Mouse (Mus musculus): Measurements from ENCODE around the gene Tbcb. TPM values are rescaled to one million over a fixed set of nuclear protein-coding genes. Genes with fewer than 3 reads are reported as not detected.

Gene Tbcb
- polyA plus RNA-seq, 1 experiment from 2014 or later: 190 TPM

DNA sequence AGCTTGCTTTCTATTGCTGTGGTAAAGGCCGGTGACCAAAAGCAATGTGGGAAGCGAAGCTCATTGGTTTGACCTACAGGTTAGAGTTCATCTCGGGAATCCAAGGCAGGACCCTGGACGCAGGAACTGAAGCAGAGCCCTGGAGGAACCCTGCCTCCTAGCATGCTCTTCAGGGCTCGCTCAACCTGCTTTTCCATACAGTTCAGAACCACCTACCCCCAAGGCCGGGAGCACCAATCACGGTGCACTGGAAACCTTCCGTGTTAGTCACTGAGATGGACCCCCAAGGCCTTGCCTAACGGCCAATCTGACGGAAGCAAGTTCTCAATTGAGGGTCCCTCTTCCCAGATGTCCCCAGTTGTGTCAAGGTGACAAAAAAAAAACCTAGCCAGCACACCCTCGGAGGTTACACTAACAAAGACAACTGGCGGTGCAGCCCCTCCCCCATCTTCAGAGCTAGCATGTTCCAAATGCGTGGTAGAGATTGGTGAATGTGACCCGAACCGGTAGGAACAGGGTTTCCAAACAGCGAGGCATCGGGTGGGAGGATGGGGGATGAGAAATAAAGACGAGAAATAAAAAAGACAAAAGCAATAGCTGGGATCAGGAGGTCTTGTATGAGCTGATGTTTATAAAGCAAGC, 32.5 kb downstream of the Tbcb start:
- no peak overlapping the region for H3K27ac ChIP-seq
- no peak for ATAC-seq (replicated peaks; ENCODE audit: low FRiP score)
- no peak overlapping the region for H3K4me3 ChIP-seq (replicated peaks)
- 74% methylated on average over 18 of the region's 18 CpGs for WGBS
- no peaks in the 10 kb centered on the region for H3K9me3 ChIP-seq (replicated peaks)
- no peak overlapping the region for H3K9ac ChIP-seq
- H3K4me2 ChIP-seq: no peak overlapping the region
- H3K36me3 ChIP-seq: no peaks in the 10 kb centered on the region
- no peaks in the 10 kb centered on the region for H3K27me3 ChIP-seq
- peaks cover 41% of the 10 kb centered on the region for H3K4me1 ChIP-seq

DNA sequence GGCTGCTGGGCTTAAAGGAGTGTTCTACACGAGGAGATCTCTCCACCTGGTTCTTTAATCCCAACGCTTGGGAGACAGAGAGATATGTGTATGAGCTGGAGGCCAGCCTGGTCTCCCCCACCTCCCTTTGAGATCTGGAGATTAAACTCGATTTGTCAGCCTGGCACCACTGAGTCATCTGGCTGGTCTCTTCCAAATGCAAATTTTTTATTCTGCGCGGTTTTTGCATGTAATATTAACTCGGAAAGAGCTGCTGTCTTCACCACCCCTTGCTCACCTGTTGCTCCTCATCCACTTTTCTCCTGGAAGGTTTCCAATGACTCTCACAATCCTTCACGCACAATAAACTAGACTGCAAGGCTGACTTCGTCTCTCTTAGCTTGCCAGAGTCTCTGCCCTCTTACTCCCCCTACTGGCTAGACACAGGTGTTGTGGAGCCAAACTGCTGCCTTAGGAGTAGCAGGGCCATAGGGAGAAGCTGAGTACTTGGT, 33.5 kb downstream of the Tbcb start, which contains the start of gene Capns1:
Gene Capns1 (minus strand): TSS at position 331 of the 491 bp plus-strand sequence.
- H3K4me1 ChIP-seq: peaks cover 43% of the 10 kb centered on the region
- ATAC-seq (replicated peaks; ENCODE audit: low FRiP score): 0 out of 2 replicates have a peak, but pooled peaks have one; percentile 41
- WGBS: 8% methylated on average over 8 of the region's 8 CpGs
- peak within 1 kb of the TSS; percentile 11; the same call in 1 of the 2 replicates for H3K4me3 ChIP-seq (replicated peaks)
- no peaks in the 10 kb centered on the region for H3K36me3 ChIP-seq
- no peak within 1 kb of the TSS for H3K9ac ChIP-seq
- H3K9me3 ChIP-seq (replicated peaks): no peaks in the 10 kb centered on the region
- H3K4me2 ChIP-seq: peak within 1 kb of the TSS; percentile 35
- H3K27ac ChIP-seq: peak within 1 kb of the TSS; percentile 84
- no peaks in the 10 kb centered on the region for H3K27me3 ChIP-seq

DNA sequence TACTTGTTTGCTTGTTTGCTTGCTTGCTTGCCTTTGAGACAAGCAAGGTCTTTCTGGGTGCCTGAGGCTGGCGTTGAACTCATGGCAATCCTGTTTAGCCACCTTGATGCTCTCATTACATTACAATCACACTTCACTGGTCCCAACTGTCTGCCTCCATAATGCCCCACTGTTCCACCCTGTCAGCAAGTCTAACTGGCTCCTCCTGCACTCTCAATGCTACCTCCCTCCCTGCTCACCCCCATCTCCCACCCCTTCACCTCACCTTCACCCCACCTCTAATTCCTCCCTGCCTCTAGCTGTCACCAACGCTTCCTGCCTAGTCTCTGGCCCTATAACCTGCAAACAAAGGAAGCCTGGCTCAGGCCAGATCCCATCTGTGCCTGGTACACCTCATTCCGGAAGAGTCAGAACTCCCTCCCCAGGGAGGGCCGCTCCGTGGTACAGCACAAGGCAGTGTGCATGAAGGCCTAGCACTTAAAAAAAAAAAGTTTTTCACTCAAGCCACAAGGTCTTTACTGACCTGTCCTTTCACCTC, 34.4 kb downstream of the Tbcb start:
- Histone ChIP-seq H3K36me3 (peaks cover under 1% of the 10 kb centered on the region; the same call in 1 of the 2 replicates), H3K9ac (no peak overlapping the region), H3K4me1 (peaks cover 52% of the 10 kb centered on the region), H3K4me3 (replicated peaks) (no peak overlapping the region), H3K4me2 (no peak overlapping the region), H3K27ac (peak overlapping the region; percentile 84), H3K27me3 (no peaks in the 10 kb centered on the region), H3K9me3 (replicated peaks) (no peaks in the 10 kb centered on the region)
- 53% methylated on average over 5 of the region's 5 CpGs for WGBS
- no peak for ATAC-seq (replicated peaks; ENCODE audit: low FRiP score)

DNA sequence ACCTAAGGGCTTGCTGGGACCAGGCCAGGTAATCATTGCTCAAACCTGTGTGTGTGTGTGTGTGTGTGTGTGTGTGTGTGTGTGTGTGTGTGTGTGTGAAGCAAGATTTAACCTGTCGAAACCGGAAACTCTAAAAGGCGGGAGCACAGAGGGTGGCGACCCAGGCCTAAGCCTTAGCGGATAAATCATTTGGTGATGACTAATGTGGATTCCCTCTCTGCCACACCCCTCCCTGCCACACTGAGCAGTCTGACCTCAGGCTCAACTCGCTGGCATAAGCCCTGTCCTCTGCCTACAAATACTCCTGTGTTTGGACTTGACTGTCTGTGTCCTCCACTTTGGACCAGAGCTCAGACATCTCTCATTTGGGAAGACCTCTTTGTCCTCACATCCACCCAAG, 35.9 kb downstream of the Tbcb start:
- Histone ChIP-seq H3K27me3 (no peaks in the 10 kb centered on the region), H3K4me1 (peaks cover 59% of the 10 kb centered on the region), H3K9me3 (replicated peaks) (no peaks in the 10 kb centered on the region), H3K27ac (no peak overlapping the region), H3K9ac (no peak overlapping the region), H3K36me3 (peaks cover 16% of the 10 kb centered on the region), H3K4me2 (no peak overlapping the region), H3K4me3 (replicated peaks) (no peak overlapping the region)
- no peak for ATAC-seq (replicated peaks; ENCODE audit: low FRiP score)
- 62% methylated on average over 6 of the region's 6 CpGs for WGBS

DNA sequence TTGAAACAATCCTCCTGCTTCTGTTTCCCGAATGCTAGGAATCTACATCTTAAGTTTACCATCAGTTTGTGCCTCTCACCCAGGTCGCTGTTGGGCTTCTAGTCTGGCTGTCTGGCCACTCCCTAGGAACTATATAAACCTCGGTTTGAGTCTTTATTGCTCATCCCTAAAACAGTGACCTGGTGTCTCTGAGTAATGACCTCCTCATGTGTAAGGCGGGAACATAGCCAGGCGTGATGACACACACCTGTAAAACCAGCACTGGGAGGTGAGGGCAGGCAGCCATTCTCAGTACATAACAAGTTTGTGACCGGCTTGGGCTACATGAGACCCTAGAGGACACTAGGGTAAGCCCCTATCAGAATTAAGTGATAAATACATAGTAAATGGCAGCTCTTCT, 36.6 kb downstream of the Tbcb start:
- Histone ChIP-seq H3K36me3 (peaks cover 23% of the 10 kb centered on the region), H3K27me3 (no peaks in the 10 kb centered on the region), H3K4me2 (peak overlapping the region; percentile 84), H3K4me1 (peaks cover 59% of the 10 kb centered on the region), H3K27ac (peak overlapping the region; percentile 93), H3K9ac (0 out of 2 replicates have a peak overlapping the region, but pooled peaks have one; percentile 72), H3K4me3 (replicated peaks) (peak overlapping the region; percentile 77; the same call in 1 of the 2 replicates), H3K9me3 (replicated peaks) (no peaks in the 10 kb centered on the region)
- 56% methylated on average over 6 of the region's 6 CpGs for WGBS
- ATAC-seq (replicated peaks; ENCODE audit: low FRiP score): no peak

DNA sequence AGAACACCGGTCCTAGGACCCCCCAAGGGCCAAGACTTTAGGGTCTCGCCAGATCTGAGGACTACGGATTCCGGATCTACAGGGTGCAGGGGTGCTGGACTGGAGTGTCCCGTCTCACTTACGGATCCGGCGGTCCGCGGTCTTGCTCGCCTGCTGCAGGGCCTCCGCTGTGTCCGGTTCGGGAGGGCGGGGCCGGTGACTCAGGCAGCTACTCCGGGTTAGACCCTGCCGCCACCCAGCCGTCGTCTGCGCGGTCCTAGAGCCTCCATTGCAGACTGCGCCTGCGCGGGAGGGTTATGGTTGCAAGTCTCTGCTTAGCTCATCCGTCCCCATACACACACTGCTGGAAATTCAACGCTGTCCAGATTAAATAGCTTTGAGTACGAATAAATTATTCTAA, 37.2 kb downstream of the Tbcb start:
- Histone ChIP-seq H3K4me1 (peaks cover 59% of the 10 kb centered on the region), H3K4me2 (peak overlapping the region; percentile 84), H3K27ac (peak overlapping the region; percentile 93), H3K27me3 (no peaks in the 10 kb centered on the region), H3K4me3 (replicated peaks) (peak overlapping the region; percentile 77), H3K9ac (peak overlapping the region; percentile 72), H3K9me3 (replicated peaks) (no peaks in the 10 kb centered on the region), H3K36me3 (peaks cover 29% of the 10 kb centered on the region)
- peak; percentile 89 for ATAC-seq (replicated peaks; ENCODE audit: low FRiP score)
- under 1% methylated on average over 28 of the region's 28 CpGs for WGBS

DNA sequence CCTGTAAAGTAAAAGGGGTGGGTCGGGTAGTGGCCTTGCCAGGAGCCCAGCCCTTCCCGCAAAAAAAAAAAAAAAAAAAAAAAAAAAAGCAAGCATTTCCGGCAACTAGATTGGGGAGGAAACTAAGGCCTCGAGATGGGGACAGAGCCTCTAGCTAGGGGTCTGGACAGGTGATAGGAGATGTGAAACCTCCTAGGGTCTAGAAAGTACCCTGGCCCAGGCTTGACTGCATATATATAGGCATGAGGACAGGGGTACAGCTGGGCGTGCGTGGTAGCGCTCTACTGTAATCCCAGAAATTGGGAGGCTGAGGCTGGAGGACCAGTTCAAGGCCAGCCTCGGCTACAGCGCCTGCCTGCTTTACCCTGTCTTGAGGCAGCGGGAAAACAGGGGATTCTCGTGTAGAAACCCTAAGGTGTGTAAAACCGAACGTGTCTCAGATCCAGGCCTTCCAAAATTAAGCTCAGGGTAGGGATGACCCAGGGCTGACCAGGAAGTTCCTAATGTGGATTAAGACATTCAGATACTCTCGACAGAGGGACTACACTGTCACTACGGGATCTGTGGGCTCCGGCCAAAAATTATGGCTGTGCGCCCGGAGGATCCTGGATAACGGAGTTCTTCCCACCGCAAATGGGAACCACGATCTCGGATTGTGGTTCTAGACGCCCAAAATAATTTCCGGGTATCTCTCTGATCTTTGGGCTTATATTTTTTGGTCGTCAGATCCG, 37.8 kb downstream of the Tbcb start:
- Histone ChIP-seq H3K9ac (peak overlapping the region; percentile 72), H3K36me3 (peaks cover 33% of the 10 kb centered on the region), H3K9me3 (replicated peaks) (no peaks in the 10 kb centered on the region), H3K4me1 (peaks cover 53% of the 10 kb centered on the region), H3K27ac (peak overlapping the region; percentile 93), H3K4me3 (replicated peaks) (peak overlapping the region; percentile 77), H3K27me3 (no peaks in the 10 kb centered on the region), H3K4me2 (peak overlapping the region; percentile 84)
- ATAC-seq (replicated peaks; ENCODE audit: low FRiP score): peak; percentile 14; the same call in 1 of the 2 replicates
- under 1% methylated on average over 26 of the region's 26 CpGs for WGBS

DNA sequence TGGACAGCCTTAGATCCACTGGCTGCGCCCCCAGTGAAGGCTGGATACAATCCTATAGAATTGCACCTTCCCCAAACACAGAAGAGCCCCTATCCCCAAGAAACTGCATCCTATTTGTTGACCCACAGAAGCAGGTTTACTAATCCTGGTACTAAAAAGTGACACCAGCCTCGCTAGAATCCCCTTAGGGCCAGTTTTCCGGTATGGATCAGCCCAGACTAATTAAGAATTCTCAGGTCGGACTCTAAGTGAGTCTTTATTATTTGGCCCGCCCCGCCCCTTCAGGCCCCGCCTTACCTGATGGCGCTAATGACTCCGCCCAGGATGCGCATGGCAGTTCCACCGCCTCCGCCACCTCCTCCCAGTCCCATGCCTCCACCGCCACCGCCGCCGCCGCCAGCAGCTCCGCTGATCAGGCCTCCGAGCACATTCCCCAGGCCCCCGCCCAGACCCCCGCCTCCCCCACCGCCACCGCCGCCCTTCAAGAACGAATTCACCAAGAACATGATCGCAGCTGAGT, 38.4 kb downstream of the Tbcb start:
- H3K36me3 ChIP-seq: peaks cover 39% of the 10 kb centered on the region
- peak overlapping the region; percentile 93 for H3K27ac ChIP-seq
- no peaks in the 10 kb centered on the region for H3K27me3 ChIP-seq
- 1% methylated on average over 26 of the region's 26 CpGs for WGBS
- H3K9ac ChIP-seq: peak overlapping the region; percentile 72
- peaks cover 50% of the 10 kb centered on the region for H3K4me1 ChIP-seq
- no peaks in the 10 kb centered on the region for H3K9me3 ChIP-seq (replicated peaks)
- peak overlapping the region; percentile 84 for H3K4me2 ChIP-seq
- H3K4me3 ChIP-seq (replicated peaks): peak overlapping the region; percentile 77
- ATAC-seq (replicated peaks; ENCODE audit: low FRiP score): peak; percentile 62

DNA sequence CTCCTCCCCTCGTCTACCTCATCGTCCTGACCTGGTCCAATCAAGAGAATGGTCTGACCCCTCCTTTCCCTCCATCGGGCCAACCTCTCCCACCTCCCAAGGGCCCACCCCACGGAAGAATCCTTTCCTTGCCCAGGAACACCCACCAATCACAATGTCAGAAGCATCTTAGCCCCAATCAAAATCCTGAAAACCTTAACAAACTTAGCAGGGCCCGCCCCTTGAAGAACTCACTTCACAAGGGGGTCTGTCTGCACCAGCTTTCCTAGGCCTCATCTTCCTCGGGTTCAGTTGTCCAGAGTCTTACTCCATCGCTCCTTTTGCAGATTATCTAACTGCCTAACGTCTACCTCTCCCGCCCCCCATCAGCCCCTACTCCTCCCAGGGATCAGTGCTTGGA, 39.1 kb downstream of the Tbcb start:
- H3K4me3 ChIP-seq (replicated peaks): peak overlapping the region; percentile 77
- H3K27me3 ChIP-seq: no peaks in the 10 kb centered on the region
- H3K9ac ChIP-seq: peak overlapping the region; percentile 72
- H3K4me1 ChIP-seq: peaks cover 44% of the 10 kb centered on the region
- peak overlapping the region; percentile 93 for H3K27ac ChIP-seq
- ATAC-seq (replicated peaks; ENCODE audit: low FRiP score): peak; percentile 23; the same call in 1 of the 2 replicates
- no peaks in the 10 kb centered on the region for H3K9me3 ChIP-seq (replicated peaks)
- H3K4me2 ChIP-seq: peak overlapping the region; percentile 84
- peaks cover 46% of the 10 kb centered on the region for H3K36me3 ChIP-seq
- 21% methylated on average over 9 of the region's 9 CpGs for WGBS

DNA sequence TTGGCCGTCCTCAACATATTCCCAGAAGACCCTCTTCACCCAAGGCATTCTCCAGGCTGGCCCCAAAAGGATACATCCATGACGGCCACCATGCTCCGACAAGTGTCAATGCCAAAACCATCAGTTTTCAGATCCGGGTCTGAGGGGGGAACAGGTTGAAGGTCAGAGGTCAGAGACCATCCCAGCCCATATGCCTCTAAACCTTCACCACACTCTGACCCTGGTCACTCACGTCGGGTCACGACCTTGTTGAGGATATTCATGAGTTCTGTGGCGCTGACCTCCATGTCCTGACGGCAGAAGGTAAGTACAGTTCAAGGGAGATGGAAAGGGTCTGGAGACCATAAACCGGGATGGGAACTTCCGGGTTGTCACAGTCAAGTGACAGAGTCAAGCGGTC, 40.0 kb downstream of the Tbcb start:
- WGBS: 85% methylated on average over 12 of the region's 12 CpGs
- no peak for ATAC-seq (replicated peaks; ENCODE audit: low FRiP score)
- peaks cover 35% of the 10 kb centered on the region for H3K4me1 ChIP-seq
- no peak overlapping the region for H3K27ac ChIP-seq
- no peaks in the 10 kb centered on the region for H3K9me3 ChIP-seq (replicated peaks)
- peak overlapping the region; percentile 84; the same call in 1 of the 2 replicates for H3K4me2 ChIP-seq
- peak overlapping the region; percentile 72; the same call in 1 of the 2 replicates for H3K9ac ChIP-seq
- H3K4me3 ChIP-seq (replicated peaks): no peak overlapping the region
- H3K36me3 ChIP-seq: peaks cover 55% of the 10 kb centered on the region
- no peaks in the 10 kb centered on the region for H3K27me3 ChIP-seq

DNA sequence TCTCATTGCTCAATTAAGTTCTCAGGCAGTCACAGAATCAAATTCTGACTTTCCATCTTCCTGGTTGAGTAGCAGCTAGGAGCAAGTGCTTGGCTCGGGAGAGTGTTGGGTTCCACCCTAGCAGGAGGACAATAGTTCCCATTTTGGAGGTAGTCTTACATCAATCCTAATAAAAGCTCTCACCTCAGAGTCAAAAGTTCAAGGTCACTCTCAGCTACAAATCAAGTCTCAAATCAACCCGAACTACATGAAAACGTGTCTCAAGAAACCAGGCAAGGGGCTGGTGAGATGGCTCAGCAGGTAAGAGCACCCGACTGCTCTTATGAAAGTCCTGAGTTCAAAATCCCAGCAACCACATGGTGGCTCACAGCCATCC, 43.0 kb downstream of the Tbcb start:
- no peaks in the 10 kb centered on the region for H3K9me3 ChIP-seq (replicated peaks)
- H3K9ac ChIP-seq: no peak overlapping the region
- H3K4me2 ChIP-seq: no peak overlapping the region
- no peak for ATAC-seq (replicated peaks; ENCODE audit: low FRiP score)
- peaks cover 21% of the 10 kb centered on the region for H3K4me1 ChIP-seq
- peaks cover 74% of the 10 kb centered on the region for H3K36me3 ChIP-seq
- H3K27me3 ChIP-seq: no peaks in the 10 kb centered on the region
- H3K4me3 ChIP-seq (replicated peaks): no peak overlapping the region
- H3K27ac ChIP-seq: no peak overlapping the region
- WGBS: 61% methylated on average over 4 of the region's 4 CpGs

Data from kidney, embryonic 15.5 days (tissue).